Mouse (Mus musculus): Measurements from ENCODE around the gene Cfap61.

The Cfap61 gene

DNA sequence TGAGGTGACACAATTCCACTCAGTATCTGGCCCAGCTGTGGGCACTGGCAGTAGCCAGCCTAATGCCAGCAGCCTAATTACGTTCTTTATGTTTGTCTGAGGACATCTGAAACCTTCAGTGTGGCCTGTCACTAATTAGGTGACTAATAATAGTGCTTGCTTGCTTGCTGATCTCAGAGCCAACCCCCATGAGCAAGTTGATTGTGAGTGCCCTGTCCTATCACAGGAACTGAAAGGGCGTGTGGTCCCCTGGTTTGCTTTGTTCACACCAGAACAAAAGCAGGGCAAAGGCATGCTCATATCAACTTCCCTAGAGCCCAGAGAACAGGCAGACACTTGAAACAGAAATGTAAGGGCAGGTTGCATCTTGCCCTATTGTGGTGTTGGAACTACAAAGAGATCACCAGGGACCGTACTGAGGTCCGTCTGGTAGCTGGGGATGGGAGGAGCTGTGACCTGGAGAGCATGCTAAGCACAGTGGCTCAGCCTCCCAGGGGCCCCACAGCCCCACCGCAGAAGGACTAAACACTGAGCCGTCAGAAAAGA lies 148.8 kb downstream of the Cfap61 start:
- DNase-seq (ENCODE audit: low spot score), result no peak

- DNase-seq (ENCODE audit: low spot score), result no peak
These were observed 152.8 kb downstream of the Cfap61 start for GRCm38 (mm10) chr2:146087411-146087810.

GRCm38 (mm10) chr2:146089157-146089692 lies 154.6 kb downstream of the Cfap61 start:
- no peak for DNase-seq (ENCODE audit: low spot score)

DNA sequence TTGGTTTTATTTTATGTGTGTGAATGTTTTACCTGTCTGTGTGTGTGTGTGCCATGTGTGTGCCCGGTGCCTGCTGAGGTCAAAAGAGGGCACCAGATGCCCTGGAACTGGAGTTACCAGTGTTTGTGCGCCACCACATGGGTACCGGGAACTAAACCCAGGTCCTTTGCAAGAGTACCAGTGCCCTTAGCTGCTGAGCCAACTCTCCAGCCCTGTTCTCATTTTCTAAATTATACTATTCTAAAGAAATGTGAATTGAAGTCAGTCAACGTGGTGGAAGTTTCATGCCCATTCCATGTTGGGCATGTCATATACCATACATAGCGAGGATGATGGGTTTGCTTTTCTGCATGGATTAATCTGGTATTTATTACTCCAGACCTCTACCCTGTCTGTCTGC lies 162.9 kb downstream of the Cfap61 start:
- no peak for DNase-seq (ENCODE audit: low spot score)

- no peak for DNase-seq (ENCODE audit: low spot score)
These were observed 164.5 kb downstream of the Cfap61 start for GRCm38 (mm10) chr2:146098853-146099717.

DNA sequence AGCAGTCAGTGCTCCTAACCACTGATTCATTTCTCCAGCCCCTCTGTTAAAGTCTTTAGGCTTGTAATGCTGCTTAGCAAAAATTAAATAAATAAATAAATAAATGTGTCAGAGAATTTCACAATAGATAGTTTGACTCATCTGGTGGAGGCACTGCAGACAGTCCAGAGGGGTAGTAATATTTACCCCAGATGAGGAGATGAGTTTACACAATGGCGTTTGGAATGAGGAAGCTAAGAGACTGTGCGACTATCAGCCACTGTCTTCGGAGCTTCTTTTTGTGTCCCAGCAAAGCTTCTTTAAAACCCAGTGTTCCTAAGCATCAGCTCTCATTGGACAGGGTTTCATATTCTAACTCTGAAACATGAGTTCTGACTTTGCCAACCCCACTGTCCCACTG lies 165.3 kb downstream of the Cfap61 start:
- no peak for DNase-seq (ENCODE audit: low spot score)

DNA sequence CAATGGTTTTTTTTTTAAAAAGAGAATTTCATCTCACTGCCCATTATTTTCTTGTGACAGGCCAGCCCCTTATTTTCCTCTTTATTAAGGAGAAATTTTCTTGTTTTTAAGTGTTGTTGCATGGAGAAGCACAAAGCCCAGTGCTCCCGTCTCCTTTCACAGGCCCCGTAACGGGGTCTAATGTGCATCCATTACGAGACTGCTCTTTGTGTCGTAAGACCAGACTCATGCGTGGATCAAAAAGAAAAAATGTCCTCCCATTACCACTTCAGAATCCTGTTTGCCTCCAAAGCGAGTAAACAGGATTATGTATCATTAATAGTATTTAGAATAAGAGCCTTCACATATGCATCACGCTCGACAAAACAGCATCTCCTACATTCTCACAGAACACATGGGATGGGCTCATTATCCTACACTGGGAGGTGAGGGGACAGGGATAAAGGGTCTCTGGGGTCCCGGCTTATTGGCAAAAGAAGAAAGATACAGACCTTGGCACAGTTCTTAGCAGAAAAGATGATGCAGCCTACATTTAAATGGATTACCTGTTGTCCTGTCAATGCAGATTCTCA lies 166.0 kb downstream of the Cfap61 start:
- DNase-seq (ENCODE audit: low spot score), result no peak

DNA sequence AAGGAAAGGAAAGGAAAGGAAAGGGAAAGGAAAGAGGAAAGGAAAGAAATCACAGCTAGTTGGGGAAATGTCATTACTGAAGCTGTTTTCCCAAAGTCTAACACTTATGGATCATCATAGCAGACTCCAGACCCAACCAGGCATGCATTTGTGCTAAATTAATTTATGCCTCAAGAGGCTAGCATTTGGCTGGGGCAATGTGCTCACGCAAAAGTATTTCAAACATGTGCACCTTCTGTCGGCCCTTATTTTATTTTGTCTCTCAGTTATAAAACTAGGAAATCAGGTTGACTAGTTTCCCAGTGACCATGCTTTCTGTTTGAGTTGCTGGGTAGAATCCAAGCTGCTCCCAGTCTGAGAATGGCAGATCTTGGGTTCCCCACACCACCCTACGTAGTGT lies 168.0 kb downstream of the Cfap61 start:
- DNase-seq (ENCODE audit: low spot score), result no peak

DNA sequence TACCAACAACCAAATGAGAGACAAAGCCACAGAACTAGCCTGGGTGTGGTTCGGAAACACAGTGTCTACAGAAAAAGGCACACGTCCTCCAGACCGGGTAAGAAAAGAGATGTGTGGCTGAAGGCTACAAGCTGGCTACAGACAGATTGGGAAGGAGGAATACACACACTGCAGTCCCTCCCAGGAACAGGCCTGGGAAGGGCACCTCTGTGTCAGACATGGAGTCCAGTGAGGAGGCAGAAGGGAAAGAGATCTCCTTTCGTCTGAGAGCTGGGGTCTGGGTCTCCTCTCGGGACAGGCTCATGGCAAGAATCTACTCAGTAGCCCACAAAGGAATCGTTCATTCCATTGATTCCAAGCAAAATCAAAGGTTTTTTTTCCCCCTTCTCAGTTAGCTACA lies 170.8 kb downstream of the Cfap61 start:
- no peak for DNase-seq (ENCODE audit: low spot score)

DNA sequence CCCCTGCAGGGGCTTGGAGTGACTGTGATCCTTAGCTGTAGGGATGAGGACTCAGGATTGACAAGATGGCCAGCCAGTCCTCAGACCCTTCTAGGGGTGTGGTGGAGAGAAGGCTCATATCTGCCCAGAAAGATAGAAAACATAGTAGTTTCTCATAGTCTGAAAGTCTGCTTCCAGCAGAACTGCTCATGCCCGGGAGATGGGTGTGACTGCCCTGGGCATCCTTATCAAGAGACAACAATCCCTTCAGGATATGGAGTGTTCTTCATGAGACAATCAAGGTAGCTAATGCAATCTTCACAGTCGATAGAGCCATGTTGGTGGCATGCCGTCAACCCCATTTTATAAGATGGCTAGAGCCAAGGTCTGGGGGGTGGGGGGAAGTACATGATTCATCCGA lies 173.4 kb downstream of the Cfap61 start:
- DNase-seq (ENCODE audit: low spot score), result no peak

GRCm38 (mm10) chr2:146109921-146110320 lies 175.3 kb downstream of the Cfap61 start:
- DNase-seq (ENCODE audit: low spot score), result no peak

DNA sequence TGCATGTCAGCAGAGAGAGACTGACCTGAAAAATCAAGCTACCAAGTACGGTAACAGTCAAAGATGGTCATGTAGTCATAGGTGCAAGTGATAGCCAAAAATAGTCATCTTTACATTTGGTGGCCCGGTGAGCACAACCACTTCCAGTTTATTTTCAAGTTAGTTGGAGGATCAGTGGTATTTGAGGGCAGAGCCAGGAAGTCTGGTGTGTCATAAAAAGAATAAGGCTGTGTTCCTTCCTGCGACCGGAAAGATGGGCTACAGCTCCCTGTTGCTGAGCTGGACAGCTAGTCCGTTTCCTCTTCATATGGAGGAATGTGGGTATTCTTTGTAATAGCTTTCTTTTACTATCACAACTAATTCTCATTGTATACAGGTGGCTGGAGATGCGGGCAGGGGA lies 181.7 kb downstream of the Cfap61 start:
- DNase-seq (ENCODE audit: low spot score), result no peak

DNA sequence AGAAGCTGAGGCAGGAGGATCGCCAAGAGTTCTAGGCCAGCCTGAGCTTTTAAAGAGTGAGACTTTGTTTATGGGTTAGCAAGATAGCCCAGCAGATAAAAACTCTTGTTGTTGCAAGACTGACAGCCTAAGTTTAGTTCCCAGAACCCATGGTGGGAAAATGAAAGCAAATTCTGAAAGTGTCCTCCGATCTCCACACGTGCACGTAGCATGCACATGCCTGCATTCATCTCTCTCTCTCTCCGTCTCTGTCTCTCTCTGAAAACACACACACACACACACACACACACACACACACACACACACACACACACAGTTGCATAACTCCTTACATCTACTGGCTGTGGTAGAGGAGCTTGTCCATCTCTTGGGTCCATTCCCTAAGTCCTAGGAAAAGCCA lies 182.1 kb downstream of the Cfap61 start:
- DNase-seq (ENCODE audit: low spot score), result no peak

- no peak for DNase-seq (ENCODE audit: low spot score)
These were observed 182.8 kb downstream of the Cfap61 start for GRCm38 (mm10) chr2:146117191-146117914.

GRCm38 (mm10) chr2:146117915-146118403 lies 183.4 kb downstream of the Cfap61 start:
- DNase-seq (ENCODE audit: low spot score), result no peak

GRCm38 (mm10) chr2:146121551-146121950 lies 187.0 kb downstream of the Cfap61 start:
- no peak for DNase-seq (ENCODE audit: low spot score)

DNA sequence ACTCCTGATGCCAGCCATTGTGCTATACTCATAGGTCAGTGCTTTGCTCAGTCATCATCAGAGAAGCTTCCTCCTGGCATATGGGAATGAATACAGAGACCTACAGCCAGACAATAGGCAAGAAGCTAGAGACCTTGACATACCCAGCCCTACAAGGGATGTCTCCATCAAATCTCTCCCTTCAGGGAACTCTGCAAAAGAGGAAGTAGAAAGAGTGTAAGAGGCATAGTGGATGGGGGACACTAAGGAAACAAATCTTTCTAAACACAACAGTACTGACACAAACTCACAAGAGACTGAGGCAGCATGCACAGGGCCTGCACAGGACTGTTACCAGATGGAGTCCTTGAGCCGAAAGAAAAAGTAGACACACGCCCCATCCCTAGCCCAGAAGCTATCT lies 190.5 kb downstream of the Cfap61 start:
- no peak for DNase-seq (ENCODE audit: low spot score)

GRCm38 (mm10) chr2:146128622-146129021 lies 194.0 kb downstream of the Cfap61 start:
- no peak for DNase-seq (ENCODE audit: low spot score)

- no peak for DNase-seq (ENCODE audit: low spot score)
These were observed 195.9 kb downstream of the Cfap61 start for GRCm38 (mm10) chr2:146130514-146130913.

GRCm38 (mm10) chr2:146134275-146134674 lies 199.7 kb downstream of the Cfap61 start:
- no peak for DNase-seq (ENCODE audit: low spot score)

GRCm38 (mm10) chr2:146140711-146141110 lies 206.1 kb downstream of the Cfap61 start:
- DNase-seq (ENCODE audit: low spot score), result no peak

DNA sequence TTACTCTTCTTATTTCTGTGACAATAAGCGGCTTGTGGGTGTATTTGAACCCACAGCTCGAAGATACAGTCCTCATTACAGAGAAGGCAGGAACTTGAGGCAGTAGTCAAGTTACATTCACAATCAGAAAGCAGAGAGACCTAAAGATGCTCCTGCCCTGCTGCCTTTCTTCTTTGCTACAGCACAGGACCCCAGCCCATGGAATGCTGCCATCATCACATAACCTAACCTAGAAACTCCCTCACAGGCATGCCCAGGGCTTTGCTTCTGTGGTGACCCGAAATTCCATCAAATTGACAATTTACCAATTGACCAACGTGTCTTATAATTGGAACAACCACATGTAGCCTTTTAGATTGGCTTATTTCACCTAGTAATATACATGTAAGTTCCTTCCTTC lies 212.7 kb downstream of the Cfap61 start:
- no peak for DNase-seq (ENCODE audit: low spot score)
